8 mouse cellular contexts compared by ENCODE assay signal in genomic region chrX:44367280-44367645, GRCm38 (mm10). TPM values are rescaled to one million over a fixed set of nuclear protein-coding genes. Genes with fewer than 3 reads are reported as not detected.
A peak's percentile ranks its signal among the peaks of the same experiment; 100 is the strongest.
DNase-seq lines count a peak whose midpoint lies in the region; ATAC-seq and TF ChIP-seq lines count a peak whose summit lies in the region.

No protein-coding gene starts in this region.

- TF ChIP-seq POLR2A in cerebellum, adult 2 months (IDR thresholded peaks at IDR 0.05; ENCODE audit: borderline replicate concordance, insufficient read depth, low read length) = no peak

- no peaks in the 10 kb centered on the region for H3K4me1 ChIP-seq in cerebellum, adult 2 months (ENCODE audit: control insufficient read depth, insufficient read depth, low read length)
- no peaks in the 10 kb centered on the region for H3K4me1 ChIP-seq in lung, postnatal 0 days (ENCODE audit: insufficient read depth, low read depth, low read length)
- H3K4me1 ChIP-seq in liver, embryonic 13.5 days (replicated peaks) = no peaks in the 10 kb centered on the region

- TF ChIP-seq CTCF in cerebellum, adult 2 months (IDR thresholded peaks at IDR 0.05; ENCODE audit: borderline replicate concordance, insufficient read depth, low read depth, low read length) = no peak
- TF ChIP-seq CTCF in lung, postnatal 0 days (IDR thresholded peaks at IDR 0.05) = no peak

- no peak for TF ChIP-seq EP300 in lung, postnatal 0 days (IDR thresholded peaks at IDR 0.05)

- H3K27me3 ChIP-seq in cerebellum, adult 2 months (ENCODE audit: control insufficient read depth, insufficient read depth, low read length) = no peaks in the 10 kb centered on the region
- no peaks in the 10 kb centered on the region for H3K27me3 ChIP-seq in lung, postnatal 0 days (replicated peaks; ENCODE audit: insufficient read depth, low read length)
- no peaks in the 10 kb centered on the region for H3K27me3 ChIP-seq in liver, embryonic 13.5 days

- H3K4me3 ChIP-seq in cerebellum, adult 2 months (replicated peaks; ENCODE audit: insufficient read depth, low read depth, low read length) = peak overlapping the region; percentile 68
- no peak overlapping the region for H3K4me3 ChIP-seq in lung, postnatal 0 days (ENCODE audit: low read depth, low read length)
- no peak overlapping the region for H3K4me3 ChIP-seq in liver, embryonic 13.5 days (replicated peaks)

- H3K36me3 ChIP-seq in lung, postnatal 0 days (ENCODE audit: insufficient read depth, low read length) = no peaks in the 10 kb centered on the region
- no peaks in the 10 kb centered on the region for H3K36me3 ChIP-seq in liver, embryonic 13.5 days

- peak overlapping the region; percentile 63; the same call in 1 of the 2 replicates for H3K4me2 ChIP-seq in lung, postnatal 0 days (replicated peaks; ENCODE audit: low read depth, low read length)
- peak overlapping the region; percentile 47 for H3K4me2 ChIP-seq in liver, embryonic 13.5 days

- H3K9ac ChIP-seq in lung, postnatal 0 days (replicated peaks; ENCODE audit: low read depth) = no peak overlapping the region
- H3K9ac ChIP-seq in liver, embryonic 13.5 days = no peak overlapping the region

- WGBS in cerebellum, adult 2 months = 45% methylated on average over 14 of the region's 14 CpGs
- WGBS in lung, postnatal 0 days = 63% methylated on average over 14 of the region's 14 CpGs
- WGBS in liver, embryonic 13.5 days (ENCODE audit: insufficient replicate concordance) = 64% methylated on average over 14 of the region's 14 CpGs

- no peaks in the 10 kb centered on the region for H3K9me3 ChIP-seq in lung, postnatal 0 days (ENCODE audit: low read length)
- H3K9me3 ChIP-seq in liver, embryonic 13.5 days (replicated peaks) = no peaks in the 10 kb centered on the region

- no peak for ATAC-seq in lung, postnatal 0 days
- ATAC-seq in liver, embryonic 13.5 days (ENCODE audit: low read depth) = no peak

- H3K27ac ChIP-seq in cerebellum, adult 2 months (ENCODE audit: insufficient read depth, low read length) = no peak overlapping the region
- no peak overlapping the region for H3K27ac ChIP-seq in lung, postnatal 0 days (ENCODE audit: low read length)
- no peak overlapping the region for H3K27ac ChIP-seq in liver, embryonic 13.5 days

- no peak for DNase-seq in cerebellum, adult 2 months
- DNase-seq in cerebellum, adult 18-20 months = no peak
- no peak for DNase-seq in lung, postnatal 0 days (ENCODE audit: low spot score)
- no peak for DNase-seq in lung, adult 18-20 months
- no peak for DNase-seq in liver, embryonic 13.5 days
- peak; percentile 23 for DNase-seq in testis, postnatal 10 days (ENCODE audit: low spot score)
- DNase-seq in urinary bladder, postnatal 14 days (ENCODE audit: low spot score) = no peak
- no peak for DNase-seq in adipocyte (ENCODE audit: low spot score)

RNA-seq across cellular contexts. Expression of gene Dcaf12l2, which starts 0.9 kb away (rescaled TPM):
- 0.46 and 0.48 TPM in 2 replicates for polyA plus RNA-seq in cerebellum, adult 2 months (2012; rRNA removed)
- 0.23 TPM in 1 of 2 replicates, not detected in the other for polyA plus RNA-seq in lung, postnatal 0 days (2015; fragmentation: Nextera tagmentation; extraction: Ambion mirVana)
- 0.20 and 0.25 TPM in 2 replicates for polyA plus RNA-seq in liver, embryonic 13.5 days (2015; fragmentation: Nextera tagmentation; extraction: Ambion mirVana)
